Mouse (Mus musculus) forebrain, embryonic 10.5 days (tissue): ENCODE data around the gene Mmp28. TPM values are rescaled to one million over a fixed set of nuclear protein-coding genes. Genes with fewer than 3 reads are reported as not detected.

Source experiments
- DNase-seq: peaks from one replicate; pipeline ENCODE4 v3.0.0-alpha.2; 2017; ENCODE audit warnings: low spot score; ENCODE audit errors: extremely low spot score
- H3K27ac ChIP-seq: fragments of 300-500 bp; sonication (generic); 2 replicates; pipeline ENCODE4 v1.5.1; 2016; ENCODE audit warnings: mild to moderate bottlenecking
- H3K27me3 ChIP-seq: fragments of 300-500 bp; sonication (generic); 2 replicates; pipeline ENCODE4 v1.6.1; 2016; ENCODE audit warnings: mild to moderate bottlenecking; ENCODE audit not compliant: poor library complexity, severe bottlenecking
- H3K36me3 ChIP-seq: fragments of 300-500 bp; sonication (generic); replicated peaks from 2 replicates; pipeline ENCODE4 v1.6.1; 2016; ENCODE audit warnings: mild to moderate bottlenecking, moderate library complexity
- H3K4me1 ChIP-seq: fragments of 300-500 bp; sonication (generic); 2 replicates; pipeline ENCODE4 v1.6.1; 2016
- H3K4me3 ChIP-seq: fragments of 300-500 bp; sonication (generic); 2 replicates; pipeline ENCODE4 v1.5.1; 2016; ENCODE audit warnings: mild to moderate bottlenecking, moderate library complexity
- H3K9me3 ChIP-seq: fragments of 300-500 bp; sonication (generic); 2 replicates; pipeline ENCODE4 v1.6.1; 2016; ENCODE audit warnings: mild to moderate bottlenecking, moderate library complexity
- WGBS: fragments of 180-500 bp; shearing (Covaris S2); methylation state at CpG from one replicate; pipeline ENCODE4 v1.1.7; 2016; 5-methylcytosine and 5-hydroxymethylcytosine counted together
- polyA plus RNA-seq: library from polyadenylated mRNA; unstranded; fragments of >200 nt; fragmentation: Nextera tagmentation; extraction: Ambion mirVana; gene quantifications from 2 replicates; pipeline ENCODE4 v1.2.1, GENCODE M21; 2016

Mmp28 gene
- polyA plus RNA-seq, 1 experiment from 2014 or later = 1.1 TPM

DNA sequence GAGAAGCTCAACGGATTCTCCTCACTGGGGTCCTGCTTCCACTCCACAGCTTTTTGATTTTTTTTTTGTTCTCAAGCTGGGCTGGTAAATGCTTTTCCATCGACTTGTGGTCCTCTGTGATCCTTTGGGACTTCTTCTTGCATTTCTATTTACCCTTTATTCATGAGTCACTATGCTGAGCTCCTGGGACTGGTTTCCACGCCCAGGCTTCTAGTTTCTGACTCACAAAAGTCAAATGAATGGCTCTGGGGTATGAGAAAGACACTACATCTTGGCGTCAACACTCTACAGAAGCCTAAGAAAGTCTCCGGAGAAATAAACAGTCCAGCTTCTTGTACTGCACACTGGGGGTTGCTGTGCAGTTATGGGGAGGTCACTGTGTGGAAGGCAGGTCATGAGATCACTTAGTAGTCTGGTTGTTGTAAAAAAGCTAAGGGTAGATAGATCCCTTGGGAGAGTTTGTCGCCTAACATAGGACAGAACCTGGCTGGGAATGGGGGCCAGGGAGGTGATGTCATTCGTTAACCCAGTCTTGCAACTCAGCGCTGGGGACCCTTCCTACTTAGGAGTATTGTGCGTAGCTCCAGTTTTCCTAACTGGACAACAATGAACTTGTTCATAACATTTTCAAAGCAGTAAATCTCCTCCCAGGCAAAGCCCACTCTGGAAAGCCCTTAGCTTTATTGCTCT is 4.8 kb downstream of the Mmp28 start:
- Histone ChIP-seq H3K4me3 (no peak overlapping the region), H3K9me3 (no peaks in the 10 kb centered on the region), H3K27ac (no peak overlapping the region), H3K36me3 (no peaks in the 10 kb centered on the region), H3K4me1 (peaks cover 46% of the 10 kb centered on the region), H3K27me3 (peaks cover 32% of the 10 kb centered on the region)
- WGBS = 71% methylated on average over 9 of the region's 9 CpGs
- no peak for DNase-seq

- no peak overlapping the region for H3K27ac ChIP-seq
- WGBS = 40% methylated on average over 7 of the region's 7 CpGs
Observed at GRCm38 (mm10) chr11:83457257-83457656, 5.6 kb downstream of the Mmp28 start.

GRCm38 (mm10) chr11:83455608-83456007 is 7.3 kb downstream of the Mmp28 start:
- no peaks in the 10 kb centered on the region for H3K36me3 ChIP-seq
- H3K4me3 ChIP-seq = no peak overlapping the region
- peaks cover 34% of the 10 kb centered on the region for H3K4me1 ChIP-seq
- no peak for DNase-seq
- 78% methylated on average over 3 of the region's 3 CpGs for WGBS
- peak overlapping the region; percentile 27; the same call in 1 of the 2 replicates for H3K27ac ChIP-seq
- H3K9me3 ChIP-seq = no peaks in the 10 kb centered on the region
- peaks cover 12% of the 10 kb centered on the region for H3K27me3 ChIP-seq

More at GRCm38 (mm10) chr11:83457257-83457656, 5.6 kb downstream of the Mmp28 start:
- Histone ChIP-seq H3K4me3 (no peak overlapping the region), H3K27me3 (peaks cover 24% of the 10 kb centered on the region), H3K9me3 (no peaks in the 10 kb centered on the region), H3K36me3 (no peaks in the 10 kb centered on the region), H3K4me1 (peaks cover 38% of the 10 kb centered on the region)
- DNase-seq = no peak

DNA sequence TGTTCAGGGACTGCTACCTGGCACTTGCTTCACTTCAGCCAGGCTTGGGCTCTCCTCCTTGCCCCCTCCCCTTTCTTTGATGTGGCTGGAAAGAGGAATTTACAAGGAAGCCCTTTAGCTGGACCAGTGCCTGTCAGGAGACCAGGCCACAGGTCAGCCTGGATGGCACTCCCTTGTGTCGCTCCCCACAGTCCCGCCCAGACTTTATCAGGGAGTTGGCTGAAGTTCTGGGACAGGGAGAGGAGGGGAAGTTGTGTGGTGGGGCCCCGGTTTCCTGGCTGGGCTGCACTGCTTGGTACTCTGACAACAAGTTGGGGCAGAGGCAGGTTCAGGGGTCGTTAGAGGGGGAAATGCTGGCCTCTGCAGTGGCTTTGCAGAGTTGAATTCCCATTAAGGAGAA is 8.3 kb downstream of the Mmp28 start:
- Histone ChIP-seq H3K4me3 (no peak overlapping the region), H3K9me3 (no peaks in the 10 kb centered on the region), H3K36me3 (no peaks in the 10 kb centered on the region), H3K4me1 (peaks cover 40% of the 10 kb centered on the region), H3K27me3 (peaks cover 7% of the 10 kb centered on the region; the same call in 1 of the 2 replicates), H3K27ac (peak overlapping the region; percentile 48; the same call in 1 of the 2 replicates)
- no peak for DNase-seq
- 31% methylated on average over 4 of the region's 4 CpGs for WGBS

- Histone ChIP-seq H3K36me3 (no peaks in the 10 kb centered on the region), H3K9me3 (no peaks in the 10 kb centered on the region), H3K27ac (no peak overlapping the region), H3K4me1 (peaks cover 43% of the 10 kb centered on the region), H3K27me3 (peaks cover 28% of the 10 kb centered on the region), H3K4me3 (no peak overlapping the region)
- 89% methylated on average over 10 of the region's 10 CpGs for WGBS
- DNase-seq = no peak
Observed at GRCm38 (mm10) chr11:83451281-83451680, 11.6 kb downstream of the Mmp28 start.

- Histone ChIP-seq H3K4me3 (no peak overlapping the region), H3K36me3 (no peaks in the 10 kb centered on the region), H3K27me3 (peaks cover 35% of the 10 kb centered on the region), H3K9me3 (no peaks in the 10 kb centered on the region), H3K27ac (no peak overlapping the region), H3K4me1 (peaks cover 43% of the 10 kb centered on the region)
- 42% methylated on average over 1 of the region's 1 CpGs for WGBS
- DNase-seq = no peak
Observed at GRCm38 (mm10) chr11:83450550-83450949, 12.3 kb downstream of the Mmp28 start.

- WGBS = 54% methylated on average over 4 of the region's 4 CpGs
- Histone ChIP-seq H3K9me3 (0 out of 2 replicates have a peak, but pooled peaks cover 4% of the 10 kb centered on the region), H3K27ac (peak overlapping the region; percentile 65; the same call in 1 of the 2 replicates), H3K4me3 (no peak overlapping the region), H3K36me3 (no peaks in the 10 kb centered on the region), H3K4me1 (peaks cover 38% of the 10 kb centered on the region), H3K27me3 (peaks cover 48% of the 10 kb centered on the region)
- DNase-seq = no peak
Observed at GRCm38 (mm10) chr11:83449298-83449697, 13.6 kb downstream of the Mmp28 start.

- H3K27me3 ChIP-seq = peaks cover 52% of the 10 kb centered on the region
- DNase-seq = no peak
- no peak overlapping the region for H3K4me3 ChIP-seq
- 0 out of 2 replicates have a peak, but pooled peaks cover 4% of the 10 kb centered on the region for H3K9me3 ChIP-seq
- peaks cover 41% of the 10 kb centered on the region for H3K4me1 ChIP-seq
- peak overlapping the region; percentile 65 for H3K27ac ChIP-seq
- H3K36me3 ChIP-seq = no peaks in the 10 kb centered on the region
Observed at GRCm38 (mm10) chr11:83448927-83449236, 14.0 kb downstream of the Mmp28 start.

DNA sequence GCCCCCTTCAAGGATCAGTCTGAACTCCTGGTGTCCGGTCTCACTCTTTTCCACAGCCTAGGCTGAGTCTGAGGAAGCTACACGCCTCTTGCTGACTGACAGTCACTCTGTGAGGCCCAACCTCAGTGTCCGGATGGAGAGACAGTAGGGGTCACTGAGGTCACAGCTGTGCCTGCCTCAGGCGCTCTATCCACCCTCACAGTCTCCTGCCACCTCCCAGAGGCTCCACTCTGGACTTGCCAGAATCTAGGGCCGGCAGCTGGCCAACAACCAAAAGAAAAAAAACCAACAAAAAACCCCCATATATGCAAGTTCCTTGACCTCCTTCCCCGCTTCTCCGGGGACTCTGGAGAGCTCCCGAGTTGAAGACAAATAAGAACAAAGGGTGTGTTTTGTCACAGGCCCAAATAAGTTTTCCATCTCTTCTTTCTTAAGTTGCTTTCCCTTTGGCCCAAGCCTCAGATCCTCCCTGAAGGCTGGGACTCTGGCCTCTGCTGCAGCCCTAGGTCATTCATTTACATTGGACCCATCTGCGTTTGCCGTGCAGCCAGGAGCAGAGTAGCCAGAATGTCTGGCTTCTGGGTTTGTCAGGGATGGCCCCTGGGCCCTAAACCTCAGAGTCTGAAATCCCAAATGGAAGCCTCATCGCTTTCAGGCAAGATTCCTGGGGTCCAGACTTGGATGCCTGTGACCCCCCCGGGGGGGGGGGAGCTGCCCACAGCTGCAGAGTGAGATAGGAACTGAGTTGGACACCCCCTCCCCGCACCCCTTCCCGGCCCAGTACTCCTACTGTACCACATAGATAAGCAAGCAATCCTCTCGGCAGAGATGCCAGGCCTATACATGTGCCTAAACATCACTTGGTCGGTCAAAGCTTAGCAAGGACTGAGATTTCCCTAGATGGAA is 14.6 kb downstream of the Mmp28 start:
- no peak for DNase-seq
- Histone ChIP-seq H3K27ac (peak overlapping the region; percentile 65), H3K27me3 (peaks cover 58% of the 10 kb centered on the region)

DNA sequence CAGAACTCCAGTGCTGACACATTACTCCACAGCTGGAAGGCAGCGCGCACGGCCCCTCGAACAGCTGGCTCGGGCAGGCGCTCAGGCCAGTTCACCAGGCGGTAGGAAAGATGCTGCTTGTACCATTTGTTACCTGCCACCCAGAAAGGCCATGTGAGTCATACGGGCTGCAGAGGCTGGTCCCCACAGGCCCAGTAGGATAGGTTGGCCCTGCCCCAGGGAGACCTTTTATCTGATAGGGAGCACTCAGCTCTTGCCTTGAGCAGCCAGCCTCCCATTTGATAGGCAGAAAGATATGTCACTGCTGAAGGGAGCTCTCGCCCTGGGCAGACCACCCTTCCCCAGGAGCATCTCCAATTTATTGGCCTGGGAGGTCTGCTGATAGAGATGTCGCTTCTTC is 15.3 kb downstream of the Mmp28 start:
- H3K36me3 ChIP-seq = no peaks in the 10 kb centered on the region
- WGBS = 74% methylated on average over 10 of the region's 10 CpGs
- H3K27me3 ChIP-seq = peaks cover 65% of the 10 kb centered on the region
- H3K27ac ChIP-seq = 0 out of 2 replicates have a peak overlapping the region, but pooled peaks have one; percentile 65
- peaks cover 53% of the 10 kb centered on the region for H3K4me1 ChIP-seq
- DNase-seq = no peak
- no peak overlapping the region for H3K4me3 ChIP-seq
- 0 out of 2 replicates have a peak, but pooled peaks cover 4% of the 10 kb centered on the region for H3K9me3 ChIP-seq

More for the DNA sequence above, 14.6 kb downstream of the Mmp28 start:
- 50% methylated on average over 16 of the region's 16 CpGs for WGBS
- Histone ChIP-seq H3K4me3 (no peak overlapping the region), H3K36me3 (no peaks in the 10 kb centered on the region), H3K9me3 (0 out of 2 replicates have a peak, but pooled peaks cover 4% of the 10 kb centered on the region), H3K4me1 (peaks cover 47% of the 10 kb centered on the region)

DNA sequence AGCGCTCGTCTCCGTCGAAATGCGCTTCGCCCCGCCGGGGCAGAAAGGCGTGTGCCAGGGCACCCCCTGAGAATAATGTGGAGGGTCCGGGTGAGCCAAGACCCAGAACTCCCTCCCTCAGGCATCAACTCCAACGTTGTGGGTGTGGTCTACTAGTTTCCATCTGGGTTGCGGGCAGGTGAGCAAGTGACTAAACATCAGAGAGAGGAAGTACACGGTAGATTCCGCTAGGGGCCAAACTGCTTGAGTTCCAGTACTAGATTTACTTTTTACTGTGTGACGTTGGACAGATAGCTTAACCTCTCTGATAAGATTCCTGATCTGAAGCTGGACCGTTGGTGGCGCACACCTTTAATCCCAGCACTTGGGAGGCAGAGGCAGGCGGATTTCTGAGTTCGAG is 17.9 kb downstream of the Mmp28 start:
- H3K9me3 ChIP-seq = 0 out of 2 replicates have a peak, but pooled peaks cover 4% of the 10 kb centered on the region
- DNase-seq = no peak
- H3K4me1 ChIP-seq = peaks cover 70% of the 10 kb centered on the region
- peaks cover 79% of the 10 kb centered on the region for H3K27me3 ChIP-seq
- no peaks in the 10 kb centered on the region for H3K36me3 ChIP-seq
- no peak overlapping the region for H3K27ac ChIP-seq
- H3K4me3 ChIP-seq = peak overlapping the region; percentile 35
- 27% methylated on average over 19 of the region's 19 CpGs for WGBS

DNA sequence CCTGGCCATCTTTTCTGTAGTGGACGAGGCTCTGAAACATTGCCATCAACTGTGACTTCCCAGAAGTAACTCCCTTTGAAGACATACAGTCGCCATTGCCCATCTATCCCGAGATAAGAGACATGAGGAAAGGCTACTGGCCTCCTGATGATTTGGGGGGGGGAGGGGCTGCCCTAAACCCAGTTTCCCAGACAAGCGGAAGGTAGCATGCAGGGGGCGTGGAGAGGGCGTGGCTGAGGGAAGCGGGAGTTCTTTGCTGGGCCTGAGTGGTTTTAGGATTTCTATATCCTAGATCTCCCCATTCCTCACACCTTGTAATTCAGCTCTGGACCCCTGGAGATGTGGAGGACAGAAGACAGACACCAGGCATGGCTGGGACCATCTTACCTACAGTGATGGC is 19.0 kb downstream of the Mmp28 start:
- 0 out of 2 replicates have a peak, but pooled peaks cover 4% of the 10 kb centered on the region for H3K9me3 ChIP-seq
- 9% methylated on average over 7 of the region's 7 CpGs for WGBS
- peaks cover 61% of the 10 kb centered on the region for H3K4me1 ChIP-seq
- H3K4me3 ChIP-seq = no peak overlapping the region
- DNase-seq = no peak
- no peak overlapping the region for H3K27ac ChIP-seq
- no peaks in the 10 kb centered on the region for H3K36me3 ChIP-seq
- peaks cover 85% of the 10 kb centered on the region for H3K27me3 ChIP-seq
